Mouse (Mus musculus) MEL (cell line): ENCODE measurements at regions not wholly inside any gene's neighbourhood (a gene's known extent, or its start where the extent isn't known, plus 50 kb on each side); places are given as distances from the start of the nearest gene placed in this dataset.

Experiments used
- CHD2 ChIP-seq: IDR thresholded peaks from 2 replicates; pipeline ENCODE4 v1.6.1; 2011; ENCODE audit warnings: low read length, improper control_type of control experiment
- E2F4 ChIP-seq: IDR thresholded peaks from 2 replicates; pipeline ENCODE4 v1.6.1; 2011; ENCODE audit warnings: low read depth, low read length, improper control_type of control experiment, borderline replicate concordance
- ETS1 ChIP-seq: IDR thresholded peaks from 2 replicates; pipeline ENCODE4 v1.6.1; 2012; ENCODE audit warnings: low read depth, mild to moderate bottlenecking, inconsistent platforms, low read length, improper control_type of control experiment, moderate library complexity
- GATA1 ChIP-seq: IDR thresholded peaks from 2 replicates; pipeline ENCODE4 v1.6.1; 2011; ENCODE audit warnings: low read depth, low read length, improper control_type of control experiment
- MYB ChIP-seq: IDR thresholded peaks from 2 replicates; pipeline ENCODE4 v1.6.1; 2011; ENCODE audit warnings: mild to moderate bottlenecking, low read depth, low read length, improper control_type of control experiment
- NELFE ChIP-seq: IDR thresholded peaks from 2 replicates; pipeline ENCODE4 v1.6.1; 2011; ENCODE audit warnings: low read depth, low read length, improper control_type of control experiment
- POLR2AphosphoS2 ChIP-seq: IDR thresholded peaks from 2 replicates; pipeline ENCODE4 v1.6.1; 2011; ENCODE audit warnings: low read length, improper control_type of control experiment
- POLR2AphosphoS5 ChIP-seq: IDR thresholded peaks from 2 replicates; pipeline ENCODE4 v1.6.1; 2012; ENCODE audit warnings: low read depth, borderline replicate concordance, mild to moderate bottlenecking, inconsistent platforms, low read length, moderate library complexity, mixed read lengths
- SIN3A ChIP-seq: IDR thresholded peaks from 2 replicates; pipeline ENCODE4 v1.6.1; 2012; ENCODE audit warnings: low read length, improper control_type of control experiment, inconsistent platforms
- USF2 ChIP-seq, 2 experiments: IDR thresholded peaks; 2 replicates each; pipeline ENCODE4 v1.6.1; 2011 to 2012; ENCODE audit warnings: improper control_type of control experiment in 2 of 2, low read length in 2 of 2, borderline replicate concordance in 1 of 2, inconsistent platforms in 1 of 2, low read depth in 1 of 2, mild to moderate bottlenecking in 1 of 2; ENCODE audit not compliant: insufficient read depth in 1 of 2
- ZKSCAN1 ChIP-seq: IDR thresholded peaks from 2 replicates; pipeline ENCODE4 v1.6.1; 2012; ENCODE audit warnings: low read depth, mild to moderate bottlenecking, inconsistent platforms, low read length, improper control_type of control experiment, moderate library complexity
- ZMIZ1 ChIP-seq: IDR thresholded peaks from 2 replicates; pipeline ENCODE4 v1.6.1; 2012; ENCODE audit warnings: low read depth, mild to moderate bottlenecking, inconsistent platforms, low read length, improper control_type of control experiment, moderate library complexity

- TF ChIP-seq POLR2AphosphoS5 (no peak), E2F4 (no peak), USF2 (IDR thresholded peaks at IDR 0.05; ENCODE audit: borderline replicate concordance in 1 of 2, insufficient read depth in 1 of 2, low read depth in 1 of 2, low read length in 2 of 2) (no peak), CHD2 (no peak; the same call in 1 of the 2 replicates), MYB (no peak), ETS1 (peak; percentile 85), GATA1 (peak; percentile 91), NELFE (no peak), ZKSCAN1 (no peak), SIN3A (no peak), POLR2AphosphoS2 (no peak), ZMIZ1 (no peak)
Measured at GRCm38 (mm10) chr1:99074154-99074553, 653.2 kb downstream of the Slco6d1 start (continued).
